Mouse (Mus musculus) hindbrain, embryonic 16.5 days (tissue): ENCODE results near the gene Pla2g4f. TPM values are rescaled to one million over a fixed set of nuclear protein-coding genes. Genes with fewer than 3 reads are reported as not detected.

Source experiments
- ATAC-seq: fragments of 200-750 bp; cut with Nextera tagmentation; 2 replicates; pipeline ENCODE4 v1.8.0; 2017; ENCODE audit warnings: moderate TSS enrichment, moderate library complexity
- H3K27ac ChIP-seq: fragments of 300-500 bp; sonication (generic); 2 replicates; pipeline ENCODE4 v1.5.1; 2014; ENCODE audit warnings: low read depth, mild to moderate bottlenecking, control low read depth, low read length, moderate library complexity
- H3K27me3 ChIP-seq: fragments of 300-500 bp; sonication (generic); replicated peaks from 2 replicates; pipeline ENCODE4 v1.6.1; 2014; ENCODE audit warnings: low read length; ENCODE audit not compliant: control insufficient read depth, insufficient read depth
- H3K36me3 ChIP-seq: fragments of 300-500 bp; sonication (generic); 2 replicates; pipeline ENCODE4 v1.6.1; 2014; ENCODE audit warnings: mild to moderate bottlenecking, low read length, moderate library complexity, mixed read lengths; ENCODE audit not compliant: control insufficient read depth, insufficient read depth
- H3K4me1 ChIP-seq: fragments of 300-500 bp; sonication (generic); 2 replicates; pipeline ENCODE4 v1.6.1; 2014; ENCODE audit warnings: low read depth, low read length; ENCODE audit not compliant: control insufficient read depth, insufficient read depth
- H3K4me2 ChIP-seq: fragments of 300-500 bp; sonication (generic); 2 replicates; pipeline ENCODE4 v1.6.1; 2014; ENCODE audit warnings: mild to moderate bottlenecking, low read length, control low read depth, moderate library complexity
- H3K4me3 ChIP-seq: fragments of 300-500 bp; sonication (generic); 2 replicates; pipeline ENCODE4 v1.5.1; 2014; ENCODE audit warnings: mild to moderate bottlenecking, low read length, control low read depth, moderate library complexity
- H3K9ac ChIP-seq: fragments of 300-500 bp; sonication (generic); 2 replicates; pipeline ENCODE4 v1.6.1; 2014; ENCODE audit warnings: low read depth, mild to moderate bottlenecking, control low read depth, low read length, moderate library complexity
- H3K9me3 ChIP-seq: fragments of 300-500 bp; sonication (generic); 2 replicates; pipeline ENCODE4 v1.6.1; 2014; ENCODE audit warnings: mild to moderate bottlenecking, low read length, moderate library complexity; ENCODE audit not compliant: control insufficient read depth
- WGBS: fragments of 180-500 bp; shearing (Covaris S2); extraction: QIAGEN DNeasy Blood & Tissue Kit; methylation state at CpG from one replicate; pipeline ENCODE4 v1.1.7; 2014; 5-methylcytosine and 5-hydroxymethylcytosine counted together
- polyA plus RNA-seq: library from polyadenylated mRNA; unstranded; fragments of >200 nt; fragmentation: Nextera tagmentation; extraction: Ambion mirVana; gene quantifications from 2 replicates; pipeline ENCODE4 v1.2.1, GENCODE M21; 2015

Gene Pla2g4f
- polyA plus RNA-seq, 1 experiment from 2014 or later = not detected

- H3K4me3 ChIP-seq = no peak overlapping the region
- WGBS = 90% methylated on average over 4 of the region's 4 CpGs
- H3K4me2 ChIP-seq = no peak overlapping the region
- no peaks in the 10 kb centered on the region for H3K4me1 ChIP-seq
- H3K9ac ChIP-seq = no peak overlapping the region
- ATAC-seq = no peak
- H3K36me3 ChIP-seq = peaks cover 24% of the 10 kb centered on the region
- no peaks in the 10 kb centered on the region for H3K9me3 ChIP-seq
- no peaks in the 10 kb centered on the region for H3K27me3 ChIP-seq
- H3K27ac ChIP-seq = no peak overlapping the region
Measured at GRCm38 (mm10) chr2:120314487-120314886, 522 bp upstream of the Pla2g4f start.

GRCm38 (mm10) chr2:120312276-120312825 lies 1.6 kb downstream of the Pla2g4f start:
- WGBS = 88% methylated on average over 7 of the region's 7 CpGs
- Histone ChIP-seq H3K4me1 (no peaks in the 10 kb centered on the region), H3K27me3 (no peaks in the 10 kb centered on the region), H3K36me3 (peaks cover 8% of the 10 kb centered on the region), H3K9me3 (no peaks in the 10 kb centered on the region), H3K4me3 (no peak overlapping the region), H3K9ac (no peak overlapping the region), H3K4me2 (no peak overlapping the region), H3K27ac (no peak overlapping the region)
- no peak for ATAC-seq

- Histone ChIP-seq H3K4me1 (no peaks in the 10 kb centered on the region), H3K4me3 (no peak overlapping the region), H3K9ac (no peak overlapping the region), H3K36me3 (no peaks in the 10 kb centered on the region), H3K4me2 (no peak overlapping the region), H3K27me3 (no peaks in the 10 kb centered on the region), H3K9me3 (no peaks in the 10 kb centered on the region), H3K27ac (no peak overlapping the region)
- no peak for ATAC-seq
- WGBS = 33% methylated on average over 3 of the region's 3 CpGs
Measured at GRCm38 (mm10) chr2:120304113-120304512, 9.9 kb downstream of the Pla2g4f start.

DNA sequence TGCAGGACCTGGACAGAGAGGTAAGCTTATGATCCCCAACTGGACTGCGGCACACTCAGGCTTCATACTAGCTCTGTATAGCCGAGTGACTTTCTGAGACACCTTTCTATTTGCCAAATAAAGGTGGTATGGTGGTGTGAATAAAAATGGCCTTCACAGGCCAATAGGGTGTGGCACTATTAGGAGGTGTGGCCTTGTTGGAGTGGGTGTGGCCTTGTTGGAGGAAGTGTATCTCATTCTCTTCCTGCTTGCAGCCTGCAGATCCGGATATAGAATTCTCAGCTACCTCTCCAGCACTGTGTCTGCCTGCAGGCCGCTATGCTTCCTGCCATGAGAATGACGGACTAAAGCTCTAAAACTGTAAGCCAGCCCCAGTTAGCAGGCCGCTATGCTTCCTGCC lies 12.9 kb downstream of the Pla2g4f start:
- no peak for ATAC-seq
- Histone ChIP-seq H3K27me3 (no peaks in the 10 kb centered on the region), H3K4me3 (no peak overlapping the region), H3K27ac (no peak overlapping the region), H3K9me3 (no peaks in the 10 kb centered on the region), H3K4me1 (no peaks in the 10 kb centered on the region), H3K4me2 (no peak overlapping the region), H3K36me3 (no peaks in the 10 kb centered on the region), H3K9ac (no peak overlapping the region)
- 92% methylated on average over 6 of the region's 6 CpGs for WGBS

DNA sequence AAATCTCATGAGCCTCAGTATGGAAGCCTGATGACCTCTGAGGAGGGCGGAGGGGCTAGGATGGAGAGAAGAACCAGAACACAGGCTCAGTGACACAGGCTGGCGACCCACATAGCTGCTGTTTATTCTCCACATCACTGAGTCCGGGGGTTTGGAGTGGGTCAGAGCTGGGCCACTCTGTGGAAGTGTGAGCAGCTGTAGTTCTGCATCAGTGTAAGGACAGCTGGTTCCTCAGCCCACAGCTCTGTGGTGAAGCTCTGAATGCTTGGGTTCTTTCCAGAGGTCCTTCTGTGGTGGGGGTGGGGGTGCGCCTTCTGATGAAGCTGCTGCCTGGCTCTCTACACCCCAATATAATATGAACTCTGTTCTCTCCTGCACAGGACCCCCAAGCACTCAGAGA lies 14.1 kb downstream of the Pla2g4f start:
- H3K9ac ChIP-seq = no peak overlapping the region
- H3K27ac ChIP-seq = no peak overlapping the region
- no peaks in the 10 kb centered on the region for H3K4me1 ChIP-seq
- no peaks in the 10 kb centered on the region for H3K36me3 ChIP-seq
- no peaks in the 10 kb centered on the region for H3K9me3 ChIP-seq
- H3K4me2 ChIP-seq = no peak overlapping the region
- no peak overlapping the region for H3K4me3 ChIP-seq
- WGBS = 83% methylated on average over 4 of the region's 4 CpGs
- no peaks in the 10 kb centered on the region for H3K27me3 ChIP-seq
- no peak for ATAC-seq

- H3K27me3 ChIP-seq = no peaks in the 10 kb centered on the region
- ATAC-seq = no peak
- no peaks in the 10 kb centered on the region for H3K4me1 ChIP-seq
- no peaks in the 10 kb centered on the region for H3K36me3 ChIP-seq
- H3K27ac ChIP-seq = no peak overlapping the region
- H3K9me3 ChIP-seq = no peaks in the 10 kb centered on the region
- H3K4me2 ChIP-seq = no peak overlapping the region
- 7% methylated on average over 2 of the region's 2 CpGs for WGBS
- H3K9ac ChIP-seq = no peak overlapping the region
- no peak overlapping the region for H3K4me3 ChIP-seq
Measured at GRCm38 (mm10) chr2:120296160-120296559, 17.8 kb downstream of the Pla2g4f start.

DNA sequence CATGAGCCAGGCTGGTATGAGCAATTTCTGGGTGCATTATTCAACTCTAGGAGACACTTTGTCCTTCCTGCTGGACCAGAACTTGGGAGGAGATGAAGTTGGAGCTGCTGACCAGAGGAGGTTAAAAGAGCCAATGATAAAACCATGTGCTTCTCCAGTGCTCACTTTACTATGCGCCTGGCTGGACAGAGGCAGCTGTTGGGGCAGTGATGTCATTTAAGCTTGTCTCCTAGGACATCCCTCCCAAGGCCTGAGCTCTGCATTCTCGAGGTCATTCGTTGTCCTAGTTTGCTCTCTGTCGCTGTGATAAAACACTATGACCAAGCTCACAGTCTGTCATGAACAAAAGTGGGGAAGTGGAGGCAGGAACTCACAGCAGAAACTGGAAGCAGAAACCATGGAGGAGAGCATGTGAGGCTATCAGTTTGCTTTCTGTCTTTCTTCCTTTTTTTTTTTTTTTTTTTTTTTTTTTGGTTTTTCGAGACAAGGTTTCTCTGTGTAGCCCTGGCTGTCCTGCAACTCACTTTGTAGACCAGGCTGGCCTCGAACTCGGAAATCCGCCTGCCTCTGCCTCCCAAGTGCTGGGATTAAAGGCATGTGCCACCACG lies 22.4 kb downstream of the Pla2g4f start:
- H3K4me3 ChIP-seq = no peak overlapping the region
- H3K27ac ChIP-seq = no peak overlapping the region
- no peak for ATAC-seq
- no peaks in the 10 kb centered on the region for H3K27me3 ChIP-seq
- no peak overlapping the region for H3K4me2 ChIP-seq
- H3K9ac ChIP-seq = no peak overlapping the region
- WGBS = 90% methylated on average over 8 of the region's 9 CpGs
- H3K36me3 ChIP-seq = no peaks in the 10 kb centered on the region
- no peaks in the 10 kb centered on the region for H3K4me1 ChIP-seq
- H3K9me3 ChIP-seq = no peaks in the 10 kb centered on the region

- H3K36me3 ChIP-seq = no peaks in the 10 kb centered on the region
- no peaks in the 10 kb centered on the region for H3K4me1 ChIP-seq
- no peaks in the 10 kb centered on the region for H3K27me3 ChIP-seq
- H3K9ac ChIP-seq = no peak within 1 kb of the TSS
- no peak within 1 kb of the TSS for H3K4me2 ChIP-seq
- no peak within 1 kb of the TSS for H3K4me3 ChIP-seq
- no peak for ATAC-seq
- WGBS = 78% methylated on average over 5 of the region's 5 CpGs
- H3K9me3 ChIP-seq = no peaks in the 10 kb centered on the region
- no peak within 1 kb of the TSS for H3K27ac ChIP-seq
Measured at GRCm38 (mm10) chr2:120288995-120289394, 25.0 kb downstream of the Pla2g4f start, which contains the start of gene Pla2g4d. Pla2g4d (minus strand) TSS chr2:120289197.

DNA sequence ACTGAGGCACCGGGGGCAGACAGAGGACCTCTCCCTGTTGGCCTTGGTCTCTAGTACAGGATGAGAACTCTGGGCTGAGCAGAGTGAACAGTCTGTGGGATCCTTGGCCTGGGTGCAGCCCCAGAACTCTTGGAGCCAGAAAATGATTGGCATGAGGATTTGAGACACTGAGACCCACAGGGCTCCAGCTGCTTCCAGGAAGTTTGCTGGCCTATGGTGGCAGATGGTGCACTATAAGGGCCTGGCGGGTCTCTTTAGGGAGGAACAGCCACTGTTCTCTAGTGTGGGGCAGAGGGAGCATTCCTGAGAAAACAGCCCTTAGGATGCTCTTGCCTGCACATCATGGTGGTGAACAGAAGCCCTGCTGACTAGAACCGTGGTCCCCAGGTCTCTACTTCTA lies 25.6 kb downstream of the Pla2g4f start:
- no peak for ATAC-seq
- 91% methylated on average over 3 of the region's 3 CpGs for WGBS
- no peaks in the 10 kb centered on the region for H3K27me3 ChIP-seq
- H3K4me1 ChIP-seq = no peaks in the 10 kb centered on the region
- no peaks in the 10 kb centered on the region for H3K36me3 ChIP-seq
- H3K9me3 ChIP-seq = no peaks in the 10 kb centered on the region
- no peak overlapping the region for H3K9ac ChIP-seq
- H3K27ac ChIP-seq = no peak overlapping the region
- H3K4me3 ChIP-seq = no peak overlapping the region
- H3K4me2 ChIP-seq = no peak overlapping the region
